Mouse (Mus musculus) lung, adult 2 months (tissue): ENCODE results near the gene Rad18. TPM values are rescaled to one million over a fixed set of nuclear protein-coding genes. Genes with fewer than 3 reads are reported as not detected.

Experiments used
- DNase-seq: peaks from one replicate; pipeline ENCODE4 v3.0.0; 2022
- H3K4me1 ChIP-seq: fragments of 200-500 bp; 2 replicates; pipeline ENCODE4 v1.6.1; 2011; ENCODE audit warnings: low read length; ENCODE audit not compliant: control insufficient read depth, insufficient read depth
- H3K4me3 ChIP-seq: fragments of 200-500 bp; replicated peaks from 2 replicates; pipeline ENCODE3; 2011; ENCODE audit warnings: low read depth, mild to moderate bottlenecking, control low read depth, low read length; ENCODE audit errors: extremely low read depth
- CTCF ChIP-seq: fragments of 200-500 bp; IDR thresholded peaks from 2 replicates; pipeline ENCODE4 v1.5.1; 2011; ENCODE audit warnings: mild to moderate bottlenecking, low read length, control low read depth; ENCODE audit not compliant: insufficient read depth
- POLR2A ChIP-seq: fragments of 200-500 bp; IDR thresholded peaks from 2 replicates; pipeline ENCODE4 v1.6.1; 2011; ENCODE audit warnings: low read depth, mild to moderate bottlenecking, control low read depth, low read length, borderline replicate concordance; ENCODE audit errors: extremely low read depth
- WGBS: fragments of 180-500 bp; shearing (Covaris S2); methylation state at CpG from one replicate; pipeline ENCODE4 v1.1.7; 2018; 5-methylcytosine and 5-hydroxymethylcytosine counted together
- polyA plus RNA-seq: library from polyadenylated mRNA; depleted of rRNA; stranded (reverse); fragments of >200 nt; gene quantifications from 2 replicates; pipeline ENCODE4 v1.2.3, GENCODE M21; 2012

Rad18 gene
- polyA plus RNA-seq, 1 experiment: 1.6 TPM

- Histone ChIP-seq H3K4me1 (no peaks in the 10 kb centered on the region; the same call in 1 of the 2 replicates), H3K4me3 (no peak overlapping the region)
- TF ChIP-seq CTCF (no peak), POLR2A (no peak)
- DNase-seq: no peak
- 87% methylated on average over 5 of the region's 5 CpGs for WGBS
Measured at GRCm38 (mm10) chr6:112694492-112694891, 2.0 kb downstream of the Rad18 start.

- WGBS: 100% methylated on average over 1 of the region's 1 CpGs
- Histone ChIP-seq H3K4me1 (peaks cover under 1% of the 10 kb centered on the region; the same call in 1 of the 2 replicates), H3K4me3 (no peak overlapping the region)
- TF ChIP-seq CTCF (no peak), POLR2A (no peak)
- no peak for DNase-seq
Measured at GRCm38 (mm10) chr6:112691523-112691922, 5.0 kb downstream of the Rad18 start.

GRCm38 (mm10) chr6:112688033-112688432, 8.5 kb downstream of the Rad18 start:
- Histone ChIP-seq H3K4me1 (0 out of 2 replicates have a peak, but pooled peaks cover 2% of the 10 kb centered on the region), H3K4me3 (no peak overlapping the region)
- DNase-seq: no peak
- no peak for TF ChIP-seq POLR2A
- no peak for TF ChIP-seq CTCF
- WGBS: 69% methylated on average over 3 of the region's 3 CpGs

- 58% methylated on average over 7 of the region's 7 CpGs for WGBS
- TF ChIP-seq CTCF (no peak), POLR2A (no peak)
- no peak for DNase-seq
- 0 out of 2 replicates have a peak, but pooled peaks cover 2% of the 10 kb centered on the region for H3K4me1 ChIP-seq
- no peak overlapping the region for H3K4me3 ChIP-seq
Measured at GRCm38 (mm10) chr6:112686485-112686884, 10.0 kb downstream of the Rad18 start.

- Histone ChIP-seq H3K4me1 (0 out of 2 replicates have a peak, but pooled peaks cover 2% of the 10 kb centered on the region), H3K4me3 (no peak overlapping the region)
- 75% methylated on average over 2 of the region's 2 CpGs for WGBS
- DNase-seq: no peak
- no peak for TF ChIP-seq POLR2A
- TF ChIP-seq CTCF: no peak
Measured at GRCm38 (mm10) chr6:112684065-112684464, 12.4 kb downstream of the Rad18 start.

DNA sequence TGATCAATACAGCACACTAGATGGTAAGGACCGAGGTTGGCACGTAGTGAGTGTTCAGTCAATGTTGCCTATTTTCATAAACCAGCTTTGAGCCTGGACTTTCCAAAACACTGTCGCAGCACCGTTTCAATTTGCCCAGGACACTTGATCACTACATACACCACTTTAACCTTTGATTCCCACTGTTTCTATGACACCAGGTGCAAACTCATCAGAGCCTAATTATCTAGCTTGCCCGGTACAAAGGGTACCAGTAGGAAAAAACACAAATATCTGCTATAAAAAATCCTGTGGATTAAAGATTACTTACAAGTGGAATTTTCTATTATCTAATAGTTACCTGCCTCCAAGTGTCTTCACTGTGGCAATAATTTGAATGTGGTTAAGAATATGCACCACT, 64.4 kb downstream of the Rad18 start:
- no peak for DNase-seq
- Histone ChIP-seq H3K4me3 (no peak overlapping the region), H3K4me1 (no peaks in the 10 kb centered on the region)
- 92% methylated on average over 5 of the region's 5 CpGs for WGBS
- no peak for TF ChIP-seq CTCF
- no peak for TF ChIP-seq POLR2A

GRCm38 (mm10) chr6:112630291-112630690, 66.2 kb downstream of the Rad18 start:
- 87% methylated on average over 4 of the region's 4 CpGs for WGBS

DNA sequence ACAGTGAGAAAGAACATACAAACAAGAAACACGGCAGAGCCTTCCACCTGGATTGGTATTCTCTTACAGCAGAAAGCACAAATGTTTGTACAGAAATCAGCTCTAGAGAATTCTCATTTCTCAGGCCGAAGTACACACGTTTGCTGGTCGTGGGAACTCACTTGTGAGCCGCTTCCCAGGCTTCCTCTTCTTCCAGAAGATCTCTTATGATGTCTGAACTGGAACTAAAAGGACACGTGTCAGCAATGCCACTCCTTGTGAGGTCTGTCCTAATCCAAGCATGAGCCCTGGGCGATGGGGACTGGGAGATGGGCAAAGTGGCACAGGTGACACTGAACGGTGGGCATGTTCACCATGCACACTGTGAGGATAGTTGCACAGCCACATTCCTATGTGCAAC, 68.2 kb downstream of the Rad18 start:
- 86% methylated on average over 8 of the region's 8 CpGs for WGBS
- TF ChIP-seq CTCF: no peak
- no peak for TF ChIP-seq POLR2A
- Histone ChIP-seq H3K4me1 (no peaks in the 10 kb centered on the region), H3K4me3 (no peak overlapping the region)
- no peak for DNase-seq

More at GRCm38 (mm10) chr6:112630291-112630690, 66.2 kb downstream of the Rad18 start:
- H3K4me1 ChIP-seq: no peaks in the 10 kb centered on the region
- no peak for TF ChIP-seq POLR2A
- no peak for TF ChIP-seq CTCF
- no peak overlapping the region for H3K4me3 ChIP-seq
- DNase-seq: no peak

DNA sequence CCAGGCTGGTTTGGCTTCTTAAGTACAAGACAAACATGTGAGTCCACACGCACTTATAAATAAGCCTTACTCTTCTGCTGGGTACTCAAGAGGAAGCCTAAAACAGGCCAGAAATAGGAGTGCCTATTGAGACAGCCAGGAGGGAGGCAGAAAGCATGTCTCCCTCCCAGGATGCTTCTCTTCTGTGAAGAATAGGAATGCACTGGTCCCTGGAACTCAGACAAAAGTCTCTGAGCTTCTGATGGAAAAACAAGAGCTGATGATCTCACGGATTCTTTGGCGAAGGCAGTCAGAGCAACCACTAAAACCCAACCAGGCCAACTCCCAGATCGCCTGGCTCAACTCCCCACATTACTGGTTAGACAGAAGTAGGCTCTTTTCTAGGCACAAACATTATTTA, 74.2 kb downstream of the Rad18 start:
- H3K4me3 ChIP-seq: no peak overlapping the region
- no peak for DNase-seq
- H3K4me1 ChIP-seq: no peaks in the 10 kb centered on the region
- no peak for TF ChIP-seq POLR2A
- TF ChIP-seq CTCF: no peak
- WGBS: 78% methylated on average over 4 of the region's 4 CpGs

GRCm38 (mm10) chr6:112620027-112620426, 76.5 kb downstream of the Rad18 start:
- no peak for TF ChIP-seq CTCF
- TF ChIP-seq POLR2A: no peak
- H3K4me3 ChIP-seq: no peak overlapping the region
- no peak for DNase-seq
- WGBS: 83% methylated on average over 5 of the region's 5 CpGs
- no peaks in the 10 kb centered on the region for H3K4me1 ChIP-seq
